Mouse (Mus musculus) lung, adult 2 months (tissue): ENCODE results near the gene Cdkn2aipnl.

Source experiments
- CTCF ChIP-seq: fragments of 200-500 bp; IDR thresholded peaks from 2 replicates; pipeline ENCODE4 v1.5.1; 2011; ENCODE audit warnings: mild to moderate bottlenecking, low read length, control low read depth; ENCODE audit not compliant: insufficient read depth
- POLR2A ChIP-seq: fragments of 200-500 bp; IDR thresholded peaks from 2 replicates; pipeline ENCODE4 v1.6.1; 2011; ENCODE audit warnings: low read depth, mild to moderate bottlenecking, control low read depth, low read length, borderline replicate concordance; ENCODE audit errors: extremely low read depth

- no peak for TF ChIP-seq CTCF
- no peak for TF ChIP-seq POLR2A
These were observed 15.5 kb upstream of the Cdkn2aipnl start for GRCm38 (mm10) chr11:51951861-51952420.
